Mouse (Mus musculus) stomach, postnatal 0 days (tissue): Measurements from ENCODE around the gene Atp4b.

Experiments used
- CTCF ChIP-seq: IDR thresholded peaks from 2 replicates; pipeline ENCODE4 v1.5.1; 2016; ENCODE audit warnings: antibody characterized with exemption, low read depth, mild to moderate bottlenecking, moderate library complexity
- EP300 ChIP-seq: optimal IDR thresholded peaks from 2 replicates; pipeline ENCODE3; 2016; ENCODE audit warnings: antibody characterized with exemption

DNA sequence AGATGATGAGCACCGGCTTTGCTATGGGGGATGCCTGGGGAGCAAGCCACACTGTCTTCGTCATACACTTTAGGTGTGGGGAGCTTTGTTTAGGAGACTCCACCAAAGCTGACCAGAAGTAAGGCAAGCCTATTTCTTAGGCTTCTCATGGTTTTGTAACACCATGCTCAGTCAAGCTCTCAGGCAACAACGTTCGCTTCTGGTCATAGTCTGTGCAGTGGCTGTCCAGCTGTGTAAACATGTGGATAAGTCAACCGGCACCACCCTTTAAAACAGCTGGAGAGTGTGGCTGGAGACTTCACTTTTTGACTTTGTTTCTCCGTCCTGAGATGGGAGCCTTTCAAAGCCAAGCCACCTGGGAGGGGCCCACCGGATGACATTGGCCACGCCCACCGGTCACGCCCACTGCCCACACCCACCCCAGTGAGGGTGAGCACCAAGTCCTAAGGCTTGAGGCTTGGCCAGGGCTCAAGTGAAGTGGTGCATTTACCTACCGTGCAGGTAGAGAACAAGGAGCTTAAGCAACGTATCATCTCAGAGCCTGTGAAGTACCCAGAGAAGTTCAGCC lies 17.3 kb upstream of the Atp4b start:
- no peak for TF ChIP-seq CTCF
- TF ChIP-seq EP300: no peak
